Mouse (Mus musculus) embryonic facial prominence, embryonic 15.5 days (tissue): Measurements from ENCODE around the gene 2810021J22Rik. TPM values are rescaled to one million over a fixed set of nuclear protein-coding genes. Genes with fewer than 3 reads are reported as not detected.
A peak's percentile ranks its signal among the peaks of the same experiment; 100 is the strongest.

ENCODE experiments used
- ATAC-seq: fragments of 200-750 bp; cut with Nextera tagmentation; 2 replicates; pipeline ENCODE4 v1.8.0; 2017; ENCODE audit warnings: low read depth, moderate TSS enrichment; ENCODE audit not compliant: insufficient number of reproducible peaks, low FRiP score, low TSS enrichment
- H3K27ac ChIP-seq: fragments of 300-500 bp; sonication (generic); replicated peaks from 2 replicates; pipeline ENCODE4 v1.5.1; 2015; ENCODE audit warnings: mild to moderate bottlenecking, inconsistent platforms
- H3K27me3 ChIP-seq: fragments of 300-500 bp; sonication (generic); 2 replicates; pipeline ENCODE4 v1.6.1; 2015; ENCODE audit warnings: inconsistent platforms
- H3K36me3 ChIP-seq: fragments of 300-500 bp; sonication (generic); 2 replicates; pipeline ENCODE4 v1.6.1; 2015; ENCODE audit warnings: mild to moderate bottlenecking, inconsistent platforms
- H3K4me1 ChIP-seq: fragments of 300-500 bp; sonication (generic); 2 replicates; pipeline ENCODE4 v1.6.1; 2015; ENCODE audit warnings: inconsistent platforms
- H3K4me2 ChIP-seq: fragments of 300-500 bp; sonication (generic); replicated peaks from 2 replicates; pipeline ENCODE4 v1.6.1; 2015; ENCODE audit warnings: mild to moderate bottlenecking, inconsistent platforms
- H3K4me3 ChIP-seq: fragments of 300-500 bp; sonication (generic); replicated peaks from 2 replicates; pipeline ENCODE4 v1.5.1; 2015; ENCODE audit warnings: mild to moderate bottlenecking, inconsistent platforms
- H3K9ac ChIP-seq: fragments of 300-500 bp; sonication (generic); 2 replicates; pipeline ENCODE4 v1.6.1; 2015; ENCODE audit warnings: inconsistent platforms
- H3K9me3 ChIP-seq: fragments of 300-500 bp; sonication (generic); replicated peaks from 2 replicates; pipeline ENCODE4 v1.6.1; 2016; ENCODE audit warnings: inconsistent platforms
- WGBS: fragments of 180-500 bp; shearing (Covaris S2); methylation state at CpG from one replicate; pipeline ENCODE4 v1.1.7; 2015; 5-methylcytosine and 5-hydroxymethylcytosine counted together
- polyA plus RNA-seq: library from polyadenylated mRNA; unstranded; fragments of >200 nt; fragmentation: Nextera tagmentation; extraction: Ambion mirVana; gene quantifications from 2 replicates; pipeline ENCODE4 v1.2.1, GENCODE M21; 2015

2810021J22Rik gene
- polyA plus RNA-seq, 1 experiment from 2014 or later, result 7.1 TPM

- ATAC-seq, result no peak
- Histone ChIP-seq H3K9me3 (no peaks in the 10 kb centered on the region), H3K4me3 (no peak overlapping the region), H3K9ac (no peak overlapping the region), H3K36me3 (peaks cover 40% of the 10 kb centered on the region), H3K4me2 (no peak overlapping the region), H3K4me1 (no peaks in the 10 kb centered on the region), H3K27ac (no peak overlapping the region), H3K27me3 (no peaks in the 10 kb centered on the region)
- WGBS, result 81% methylated on average over 8 of the region's 8 CpGs
Observed at GRCm38 (mm10) chr11:58883756-58884155, 16.7 kb downstream of the 2810021J22Rik start.

- no peaks in the 10 kb centered on the region for H3K9me3 ChIP-seq
- H3K4me1 ChIP-seq, result no peaks in the 10 kb centered on the region
- peaks cover 53% of the 10 kb centered on the region for H3K36me3 ChIP-seq
- H3K4me3 ChIP-seq, result no peak overlapping the region
- no peak overlapping the region for H3K27ac ChIP-seq
- no peak overlapping the region for H3K9ac ChIP-seq
- no peak for ATAC-seq
- H3K4me2 ChIP-seq, result no peak overlapping the region
- H3K27me3 ChIP-seq, result no peaks in the 10 kb centered on the region
- 87% methylated on average over 10 of the region's 10 CpGs for WGBS
Observed at GRCm38 (mm10) chr11:58890511-58890910, 23.5 kb downstream of the 2810021J22Rik start.

GRCm38 (mm10) chr11:58894456-58894855, 27.4 kb downstream of the 2810021J22Rik start:
- Histone ChIP-seq H3K36me3 (peaks cover 60% of the 10 kb centered on the region), H3K4me3 (no peak overlapping the region), H3K4me2 (no peak overlapping the region), H3K27ac (no peak overlapping the region), H3K9ac (no peak overlapping the region), H3K9me3 (no peaks in the 10 kb centered on the region), H3K4me1 (no peaks in the 10 kb centered on the region), H3K27me3 (no peaks in the 10 kb centered on the region)
- 58% methylated on average over 6 of the region's 6 CpGs for WGBS
- no peak for ATAC-seq

GRCm38 (mm10) chr11:58897485-58897884, 30.5 kb downstream of the 2810021J22Rik start:
- 89% methylated on average over 6 of the region's 6 CpGs for WGBS
- no peak overlapping the region for H3K4me2 ChIP-seq
- no peak overlapping the region for H3K27ac ChIP-seq
- peaks cover 4% of the 10 kb centered on the region; the same call in 1 of the 2 replicates for H3K4me1 ChIP-seq
- H3K27me3 ChIP-seq, result no peaks in the 10 kb centered on the region
- H3K9ac ChIP-seq, result no peak overlapping the region
- ATAC-seq, result no peak
- H3K36me3 ChIP-seq, result peaks cover 40% of the 10 kb centered on the region
- no peak overlapping the region for H3K4me3 ChIP-seq
- H3K9me3 ChIP-seq, result no peaks in the 10 kb centered on the region

- Histone ChIP-seq H3K4me3 (no peak overlapping the region), H3K36me3 (peaks cover 18% of the 10 kb centered on the region), H3K4me2 (no peak overlapping the region), H3K9ac (no peak overlapping the region), H3K4me1 (peaks cover 13% of the 10 kb centered on the region), H3K27me3 (no peaks in the 10 kb centered on the region), H3K9me3 (no peaks in the 10 kb centered on the region), H3K27ac (no peak overlapping the region)
- no peak for ATAC-seq
Observed at GRCm38 (mm10) chr11:58901080-58901479, 34.1 kb downstream of the 2810021J22Rik start.

- Histone ChIP-seq H3K27ac (peak within 1 kb of the TSS; percentile 82), H3K27me3 (no peaks in the 10 kb centered on the region), H3K4me3 (peak within 1 kb of the TSS; percentile 82), H3K36me3 (peaks cover 6% of the 10 kb centered on the region), H3K4me2 (peak within 1 kb of the TSS; percentile 77), H3K9me3 (no peaks in the 10 kb centered on the region), H3K9ac (peak within 1 kb of the TSS; percentile 84), H3K4me1 (peaks cover 13% of the 10 kb centered on the region)
- peak; percentile 97 for ATAC-seq
- under 1% methylated on average over 40 of the region's 40 CpGs for WGBS
Observed at GRCm38 (mm10) chr11:58903511-58904409, 36.7 kb downstream of the 2810021J22Rik start, which contains the start of gene Zfp39. Zfp39 (minus strand) TSS chr11:58904225.

GRCm38 (mm10) chr11:58904410-58904718, 37.3 kb downstream of the 2810021J22Rik start:
- peaks cover 5% of the 10 kb centered on the region for H3K36me3 ChIP-seq
- H3K27me3 ChIP-seq, result no peaks in the 10 kb centered on the region
- H3K4me2 ChIP-seq, result peak overlapping the region; percentile 77
- 0 out of 2 replicates have a peak, but pooled peaks have one; percentile 2 for ATAC-seq
- H3K4me1 ChIP-seq, result peaks cover 13% of the 10 kb centered on the region
- peak overlapping the region; percentile 82 for H3K27ac ChIP-seq
- peak overlapping the region; percentile 82 for H3K4me3 ChIP-seq
- peak overlapping the region; percentile 33 for H3K9ac ChIP-seq
- WGBS, result 2% methylated on average over 8 of the region's 8 CpGs
- no peaks in the 10 kb centered on the region for H3K9me3 ChIP-seq

- peak overlapping the region; percentile 82; the same call in 1 of the 2 replicates for H3K4me3 ChIP-seq
- peak overlapping the region; percentile 77; the same call in 1 of the 2 replicates for H3K4me2 ChIP-seq
Observed at GRCm38 (mm10) chr11:58904838-58905237, 37.8 kb downstream of the 2810021J22Rik start.

GRCm38 (mm10) chr11:58913776-58914175, 46.8 kb downstream of the 2810021J22Rik start:
- Histone ChIP-seq H3K36me3 (no peaks in the 10 kb centered on the region), H3K4me1 (0 out of 2 replicates have a peak, but pooled peaks cover 5% of the 10 kb centered on the region), H3K27me3 (no peaks in the 10 kb centered on the region), H3K9ac (no peak overlapping the region), H3K4me2 (peak overlapping the region; percentile 65; the same call in 1 of the 2 replicates), H3K9me3 (no peaks in the 10 kb centered on the region), H3K4me3 (no peak overlapping the region), H3K27ac (no peak overlapping the region)
- ATAC-seq, result no peak
- WGBS, result 83% methylated on average over 1 of the region's 1 CpGs

More at GRCm38 (mm10) chr11:58904838-58905237, 37.8 kb downstream of the 2810021J22Rik start:
- Histone ChIP-seq H3K4me1 (peaks cover 13% of the 10 kb centered on the region), H3K36me3 (peaks cover 5% of the 10 kb centered on the region), H3K27ac (no peak overlapping the region), H3K9ac (no peak overlapping the region), H3K9me3 (no peaks in the 10 kb centered on the region), H3K27me3 (no peaks in the 10 kb centered on the region)
- 43% methylated on average over 6 of the region's 6 CpGs for WGBS
- ATAC-seq, result no peak

- Histone ChIP-seq H3K9ac (no peak overlapping the region), H3K4me3 (peak overlapping the region; percentile 37), H3K9me3 (no peaks in the 10 kb centered on the region), H3K27ac (no peak overlapping the region), H3K27me3 (no peaks in the 10 kb centered on the region), H3K36me3 (no peaks in the 10 kb centered on the region), H3K4me1 (0 out of 2 replicates have a peak, but pooled peaks cover 5% of the 10 kb centered on the region), H3K4me2 (peak overlapping the region; percentile 65)
- no peak for ATAC-seq
- 11% methylated on average over 17 of the region's 17 CpGs for whole genome bisulfite sequencing
Observed at GRCm38 (mm10) chr11:58914461-58915028, 47.5 kb downstream of the 2810021J22Rik start.

- H3K9me3 ChIP-seq, result no peaks in the 10 kb centered on the region
- no peak for ATAC-seq
- no peak overlapping the region for H3K27ac ChIP-seq
- no peaks in the 10 kb centered on the region for H3K36me3 ChIP-seq
- H3K9ac ChIP-seq, result no peak overlapping the region
- WGBS, result 49% methylated on average over 14 of the region's 14 CpGs
- H3K4me2 ChIP-seq, result no peak overlapping the region
- H3K4me1 ChIP-seq, result 0 out of 2 replicates have a peak, but pooled peaks cover 5% of the 10 kb centered on the region
- H3K4me3 ChIP-seq, result no peak overlapping the region
- no peaks in the 10 kb centered on the region for H3K27me3 ChIP-seq
Observed at GRCm38 (mm10) chr11:58916879-58917744, 50.1 kb downstream of the 2810021J22Rik start.
